Mouse (Mus musculus) heart, postnatal 25 days (tissue): ENCODE results near the gene Disp3. TPM values are rescaled to one million over a fixed set of nuclear protein-coding genes. Genes with fewer than 3 reads are reported as not detected.

Source experiments
- DNase-seq: peaks from one replicate; pipeline ENCODE4 v3.0.0; 2022; ENCODE audit warnings: low spot score
- intact Hi-C: fragments of 180-260 bp; cut with DNase I; formaldehyde crosslinking; loops from one replicate; pipeline ENCODE4 v1.15.1; 2025
- total RNA-seq, 2 experiments: library from RNA; stranded (reverse); gene quantifications; 2 replicates each; pipeline ENCODE4 v1.2.3; 2021

The Disp3 gene
- total RNA-seq, 2 experiments from 2014 or later, result not detected

DNA sequence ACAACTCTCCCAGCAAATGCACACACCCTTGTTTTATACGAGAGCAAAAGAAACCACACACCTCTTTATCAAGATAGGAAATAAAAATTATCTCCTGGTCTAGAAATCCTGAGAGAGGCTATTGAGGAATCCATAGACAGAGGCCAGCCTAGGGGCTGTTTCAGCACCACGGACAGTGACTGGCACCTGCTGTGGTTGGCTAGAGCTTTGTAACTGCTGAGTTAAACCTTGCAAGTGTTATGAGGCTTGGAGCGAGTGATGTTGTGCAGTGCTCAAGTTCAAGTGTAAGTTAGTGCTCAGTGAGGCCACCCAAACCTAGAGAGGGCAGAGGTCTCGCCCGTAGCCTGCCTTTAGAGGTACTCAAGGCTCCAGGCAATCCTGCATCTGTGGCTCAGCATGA lies 5.6 kb upstream of the Disp3 start:
- no peak for DNase-seq
- intact Hi-C loops, result no loop called here

DNA sequence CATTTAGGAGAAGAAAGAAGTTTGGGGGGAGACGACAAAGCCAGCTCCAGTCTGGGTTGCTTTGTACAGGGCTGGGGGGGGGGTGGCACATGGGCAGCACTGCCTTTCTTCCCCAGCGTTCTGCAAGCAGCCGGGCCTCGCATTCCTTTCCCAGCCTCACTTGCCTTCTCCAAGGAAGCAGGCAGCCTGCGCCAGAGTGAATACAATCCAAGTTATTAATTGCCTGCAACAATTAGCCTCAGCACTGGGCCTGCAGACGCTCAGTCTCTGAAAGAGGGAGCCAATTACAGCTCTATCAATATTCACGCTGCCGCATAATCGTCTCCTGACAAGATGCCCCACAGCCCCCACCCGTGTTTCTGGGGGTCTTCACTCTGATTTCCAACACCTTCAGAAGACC lies 4.1 kb upstream of the Disp3 start:
- intact Hi-C loops, result no loop called here

DNA sequence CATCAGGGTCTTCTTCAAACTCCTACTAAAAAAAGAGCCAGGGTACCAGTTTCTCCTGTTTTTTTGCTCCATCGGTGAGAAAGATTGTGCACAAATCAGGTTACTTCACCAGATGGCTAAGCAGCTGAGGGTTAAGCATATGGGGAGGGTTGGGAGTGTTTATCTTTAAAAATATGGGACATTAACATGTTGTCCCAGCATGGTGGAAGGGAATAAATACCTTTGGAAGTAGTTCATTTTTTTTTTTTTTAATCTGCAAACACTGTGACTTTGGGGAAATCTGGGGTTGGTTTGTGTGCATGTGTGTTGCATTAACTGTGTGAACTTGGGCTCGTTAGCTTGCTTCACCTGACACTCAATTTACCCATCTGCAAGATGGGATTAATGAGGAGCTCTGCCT lies 3.3 kb upstream of the Disp3 start:
- DNase-seq, result no peak
- intact Hi-C loops, result no loop called here

More for the DNA sequence above, 4.1 kb upstream of the Disp3 start:
- DNase-seq, result no peak

DNA sequence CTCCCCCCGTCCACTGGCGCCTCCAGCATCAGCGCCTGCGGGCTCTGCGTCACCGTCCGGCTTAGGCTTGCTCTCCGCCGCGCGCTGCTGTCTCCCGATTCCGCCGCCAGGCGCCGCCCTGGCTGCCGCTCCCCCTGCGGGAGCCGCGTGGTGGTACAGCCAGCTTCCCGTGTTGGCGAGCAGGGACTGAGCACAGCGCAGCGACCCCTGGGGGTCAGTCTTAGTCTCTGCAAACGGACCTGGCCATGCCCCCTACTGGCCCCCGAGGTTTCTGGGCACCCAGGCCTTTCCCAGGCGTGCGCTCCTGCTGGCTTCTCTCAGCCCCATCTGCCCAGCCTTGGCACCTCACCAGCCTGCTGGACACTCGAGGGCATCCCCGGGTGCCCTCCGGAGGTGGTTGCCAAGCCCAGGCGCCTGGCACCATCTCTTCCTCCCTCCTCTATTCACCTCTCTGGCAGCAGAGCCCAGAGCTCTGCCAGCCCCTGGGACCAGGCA lies 337 bp upstream of the Disp3 start:
- intact Hi-C loops, result no loop called here
- peak; percentile 14 for DNase-seq

DNA sequence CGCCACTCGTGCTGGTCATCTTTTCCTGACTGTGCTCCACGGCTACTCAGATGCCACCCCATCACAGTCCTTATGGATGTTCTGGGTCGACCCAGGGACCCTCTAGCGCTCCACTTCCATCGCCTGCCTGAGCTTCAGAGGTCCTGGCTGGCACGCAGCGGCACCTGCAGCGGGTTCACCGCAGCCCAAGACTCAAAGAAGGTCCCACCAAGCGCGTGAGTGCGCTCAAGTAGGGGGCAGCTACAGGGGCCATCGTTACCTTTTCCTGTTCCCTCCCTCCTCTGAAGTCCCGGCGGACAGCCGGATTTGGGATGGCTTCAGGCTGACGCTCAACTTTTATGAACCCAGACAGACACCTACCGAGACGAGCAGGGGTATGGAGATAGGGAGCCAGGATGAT lies 724 bp downstream of the Disp3 start:
- intact Hi-C loops, result no loop called here
- DNase-seq, result no peak

DNA sequence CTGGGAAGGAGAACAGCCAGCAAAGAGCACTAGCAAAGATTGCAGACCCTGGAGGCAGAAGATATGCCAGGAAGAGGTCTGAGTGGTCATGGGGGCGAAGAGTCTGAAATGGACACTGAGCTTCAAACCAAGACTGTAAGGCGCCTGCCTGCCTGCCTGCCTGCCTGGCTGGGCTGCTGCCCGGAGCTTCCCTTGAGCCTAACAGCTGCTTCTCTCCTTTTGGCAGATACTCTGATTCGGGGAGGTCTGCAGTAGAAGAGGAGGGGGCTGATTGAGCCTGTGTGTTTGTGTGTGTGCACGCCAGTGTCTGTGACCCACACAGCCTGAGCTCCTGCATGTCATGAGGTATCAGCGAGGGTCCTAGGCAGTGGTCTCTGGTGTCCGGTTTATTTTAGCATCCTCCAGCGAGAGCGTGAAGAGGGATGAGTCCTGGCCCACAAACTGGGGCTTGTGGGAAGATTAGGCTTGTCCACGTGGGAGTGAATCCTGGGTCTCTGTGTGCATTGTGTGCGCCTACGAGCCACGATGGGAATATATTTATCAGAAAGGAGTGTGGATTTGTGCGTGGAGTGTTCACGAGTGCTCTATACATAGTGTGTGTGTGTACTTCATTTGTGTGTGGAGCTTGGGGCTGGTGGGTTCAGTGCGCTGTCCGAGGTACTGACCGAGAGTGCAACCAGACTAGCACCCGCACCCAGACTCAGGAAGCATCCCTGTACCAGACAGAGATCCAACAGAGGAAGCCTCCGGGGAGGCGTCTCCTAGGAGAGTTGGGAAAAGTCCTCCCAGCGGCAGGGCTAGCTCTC lies 1.3 kb downstream of the Disp3 start:
- intact Hi-C loops, result no loop called here
- DNase-seq, result no peak

DNA sequence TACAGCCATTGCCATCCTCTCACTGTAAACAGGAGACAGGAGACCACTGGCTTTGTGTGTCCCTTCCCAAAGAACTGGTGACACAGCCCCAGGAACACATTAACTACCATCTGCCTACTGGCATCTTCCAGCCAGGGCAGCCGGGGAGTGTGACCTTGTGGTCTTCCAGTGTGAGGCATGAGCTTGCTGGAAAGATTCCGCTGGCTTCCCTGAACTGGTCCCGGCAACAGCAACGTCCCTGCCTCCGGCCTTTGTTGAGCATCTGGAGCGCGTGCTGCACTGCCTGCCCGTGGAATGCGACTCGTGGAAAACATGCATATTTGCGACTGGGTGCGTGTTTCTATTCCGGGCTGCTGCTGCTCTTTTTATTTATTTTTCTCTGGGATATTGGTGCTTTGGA lies 3.5 kb downstream of the Disp3 start:
- DNase-seq, result no peak
- intact Hi-C loops, result no loop called here

DNA sequence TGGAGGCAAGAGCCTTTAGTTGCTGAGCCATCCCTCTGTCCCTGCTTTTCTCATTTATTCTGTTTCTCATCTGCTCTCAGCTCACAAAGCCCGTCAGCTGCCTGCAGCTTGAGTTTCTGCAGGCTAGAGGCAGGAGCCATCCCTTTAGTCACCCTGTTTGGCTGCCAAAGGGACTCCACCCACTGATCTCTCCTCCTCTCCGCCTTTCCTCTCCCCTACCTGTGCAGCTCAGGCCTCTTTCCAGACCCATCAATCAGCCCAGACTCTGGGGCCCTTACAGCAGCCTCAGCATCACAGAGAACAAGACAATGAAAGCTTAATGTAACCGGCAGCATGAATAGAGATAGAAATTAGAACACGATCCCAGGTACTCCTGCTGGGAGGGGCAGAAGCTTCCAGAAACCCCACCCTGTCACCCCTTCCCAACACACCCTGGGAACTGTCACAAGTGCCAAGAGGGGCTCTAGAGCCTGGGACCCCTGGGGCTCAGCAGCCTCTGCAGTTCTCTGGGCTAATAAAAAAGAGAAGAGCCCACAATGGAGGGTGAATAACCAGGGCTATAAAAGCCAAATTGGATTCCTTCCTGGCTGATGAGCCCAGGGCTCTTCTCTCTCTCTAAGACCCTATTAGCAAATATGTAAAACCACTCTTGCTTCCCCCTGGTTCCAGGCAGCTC lies 10.8 kb downstream of the Disp3 start:
- intact Hi-C loops, result no loop called here
- no peak for DNase-seq

DNA sequence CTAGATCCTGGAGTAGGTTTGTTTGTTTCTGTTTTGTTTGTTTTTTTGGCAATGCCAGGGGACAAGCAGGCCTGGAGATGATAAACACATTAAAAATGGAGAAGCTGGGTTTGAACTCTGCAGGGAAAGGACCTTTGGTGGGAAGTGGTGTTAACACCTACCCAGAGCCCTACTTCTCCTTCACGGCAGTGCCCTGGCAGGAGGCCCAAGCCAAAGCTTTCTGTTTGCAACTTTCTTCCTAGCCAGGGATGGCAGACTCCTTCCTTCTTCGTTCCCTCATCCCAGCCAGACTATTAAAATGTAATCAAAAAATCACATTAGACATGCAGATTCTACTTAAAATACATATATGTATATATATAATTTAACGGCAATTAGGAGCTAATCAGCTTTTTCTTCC lies 13.1 kb downstream of the Disp3 start:
- DNase-seq, result no peak
- intact Hi-C loops, result no loop called here

DNA sequence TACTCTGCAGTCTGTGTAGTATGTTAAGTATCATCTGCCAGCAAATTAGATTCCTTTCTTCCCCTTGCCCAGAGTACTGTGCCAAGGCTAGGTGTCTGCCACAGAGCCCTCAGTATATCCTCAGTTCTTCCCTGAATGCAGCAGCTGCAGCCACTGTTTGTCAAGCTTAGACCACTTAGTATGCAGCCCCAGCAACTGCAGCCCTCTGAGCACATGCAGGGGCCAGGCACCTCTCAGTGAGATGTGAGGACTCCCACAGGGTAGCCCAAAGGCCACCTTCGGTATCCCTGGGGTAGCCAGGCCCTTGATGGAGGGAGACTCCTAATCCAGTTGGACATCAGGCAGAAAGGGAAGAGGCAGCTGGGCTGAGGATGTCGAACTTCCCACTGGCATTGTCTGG lies 14.5 kb downstream of the Disp3 start:
- intact Hi-C loops, result no loop called here
- DNase-seq, result no peak

DNA sequence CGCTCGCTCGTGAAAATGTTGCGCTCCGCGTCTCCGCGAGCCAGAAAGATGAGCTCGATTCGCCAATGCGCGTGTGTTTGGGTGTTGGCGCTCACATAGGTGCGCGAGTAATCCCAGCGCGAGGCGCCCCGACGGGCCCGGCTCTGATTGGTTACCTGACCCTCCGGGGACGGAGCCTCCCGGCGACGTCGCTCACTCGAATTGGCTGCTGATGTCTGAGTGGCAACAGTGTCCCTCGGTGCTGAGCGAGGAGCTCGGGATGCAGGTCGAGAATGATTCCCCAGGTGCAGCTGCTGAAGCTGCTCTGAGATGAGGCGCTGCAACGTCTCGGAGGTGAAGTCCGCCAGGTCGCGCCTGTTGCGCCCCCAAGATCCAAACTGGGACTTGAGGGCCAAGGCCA lies 16.1 kb downstream of the Disp3 start:
- intact Hi-C loops, result no loop called here
- DNase-seq, result no peak

DNA sequence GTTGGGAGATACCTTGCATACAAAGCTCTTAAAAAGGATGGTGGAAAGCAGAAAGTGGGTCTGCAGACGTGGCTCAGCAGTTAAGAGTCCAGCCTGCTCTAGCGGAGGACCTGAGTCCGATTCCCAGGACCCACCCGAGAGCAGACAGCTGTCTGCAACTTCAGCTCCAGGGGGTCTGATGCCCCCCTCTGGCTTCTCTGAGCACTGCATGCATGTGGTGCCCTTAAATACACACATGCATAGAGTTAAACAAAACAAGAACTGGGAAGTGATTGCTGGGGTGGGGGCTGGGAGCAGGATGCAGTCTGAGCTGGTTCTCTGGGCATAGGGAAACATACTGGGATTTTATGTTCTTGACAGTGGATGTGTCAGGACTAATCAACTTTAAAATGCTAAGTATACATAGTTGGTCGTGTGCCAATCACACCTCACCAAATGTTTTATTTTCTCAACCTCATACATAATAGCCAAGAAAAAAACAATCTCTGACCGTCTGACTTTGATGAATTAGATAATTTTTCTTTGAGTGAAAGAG lies 20.7 kb downstream of the Disp3 start:
- intact Hi-C loops, result no loop called here
- DNase-seq, result no peak

DNA sequence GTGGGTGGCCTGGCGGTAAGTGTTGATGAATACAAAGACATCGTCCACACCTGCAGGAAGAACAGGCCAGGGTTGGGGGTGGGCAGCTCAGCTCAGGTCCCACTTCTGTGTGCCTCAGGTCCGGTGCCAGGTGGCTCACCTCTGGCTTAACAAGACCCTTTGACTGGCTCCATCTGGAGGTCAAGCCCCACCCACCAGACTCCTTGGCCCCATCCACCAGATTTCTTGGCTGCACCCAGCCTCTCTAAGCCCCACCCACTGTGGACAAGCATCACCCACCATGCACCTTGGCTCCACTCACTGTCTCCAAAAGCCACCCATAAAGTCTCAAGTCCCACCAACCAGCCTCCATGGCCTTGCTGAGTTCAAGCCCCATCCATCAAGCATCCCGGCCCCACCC lies 27.8 kb downstream of the Disp3 start:
- intact Hi-C loops, result no loop called here
- DNase-seq, result no peak

DNA sequence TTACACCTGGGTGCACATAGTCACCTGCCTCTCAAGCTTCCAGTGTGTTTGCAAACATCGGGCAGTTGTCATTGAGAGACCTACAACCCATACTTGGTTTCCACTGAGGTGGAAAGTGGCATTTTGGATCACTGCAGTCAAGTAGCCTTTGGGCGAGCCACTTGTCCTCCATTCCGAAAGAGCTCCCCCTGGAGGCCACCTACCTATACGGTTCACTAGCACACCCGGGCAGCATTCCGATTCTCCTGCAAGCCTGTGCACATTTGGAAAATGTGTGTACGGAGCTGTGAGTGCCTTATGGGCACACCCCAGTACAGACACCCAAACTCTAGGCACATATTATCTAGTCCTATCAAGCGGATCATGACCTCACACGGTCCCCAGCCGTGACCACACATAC lies 38.4 kb downstream of the Disp3 start:
- no peak for DNase-seq
- intact Hi-C loops, result no loop called here

DNA sequence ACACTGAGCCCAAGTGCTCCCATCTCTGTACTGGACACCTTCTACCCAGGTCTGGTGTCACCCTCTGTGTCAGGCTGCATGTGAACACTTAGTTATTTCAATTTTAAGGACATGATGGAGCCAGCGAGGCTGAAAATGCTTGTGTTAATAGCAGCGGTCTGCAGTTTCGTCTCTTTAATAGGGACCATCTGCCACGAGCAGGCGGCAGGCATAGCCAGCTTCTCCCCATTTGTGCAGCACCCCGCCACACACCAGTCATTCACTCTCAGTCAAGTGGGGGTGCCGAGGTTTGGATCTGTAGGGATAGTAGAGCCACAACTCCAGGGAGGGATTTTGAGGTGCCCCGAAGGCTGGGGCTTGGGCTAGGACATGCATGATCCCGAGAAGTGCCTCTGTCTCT lies 47.4 kb downstream of the Disp3 start:
- DNase-seq, result no peak
- intact Hi-C loops, result no loop called here

DNA sequence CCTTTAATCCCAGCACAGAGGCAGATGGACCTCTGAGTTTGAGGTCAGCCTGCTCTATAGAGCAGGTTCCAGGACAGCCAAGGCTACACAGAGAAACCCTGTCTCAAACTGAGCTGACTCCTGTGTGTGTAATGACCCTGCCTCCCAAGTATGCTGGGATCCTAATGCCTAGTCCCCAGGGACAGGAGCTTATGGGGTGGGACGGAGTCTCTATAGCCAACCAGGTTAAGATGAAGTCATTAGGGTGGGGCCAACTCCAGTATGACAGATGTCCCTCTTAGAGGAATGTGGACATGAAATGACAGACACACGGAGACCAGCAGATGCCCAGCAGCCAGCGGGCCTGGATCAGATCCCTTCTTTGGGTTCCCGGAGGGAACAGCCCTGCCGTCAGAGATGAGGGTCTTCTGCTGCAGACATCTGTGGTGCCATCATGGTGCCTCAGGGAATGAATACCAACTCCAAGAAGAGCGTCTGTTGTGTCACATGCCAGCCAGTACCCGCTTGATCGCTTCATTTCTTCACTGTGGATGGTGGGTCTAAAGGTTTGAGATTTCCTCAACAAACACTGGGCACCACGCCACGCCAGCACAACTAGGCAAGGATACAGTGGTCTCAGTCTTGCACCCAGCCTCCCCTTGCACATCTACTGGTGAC lies 48.2 kb downstream of the Disp3 start:
- intact Hi-C loops, result no loop called here
- DNase-seq, result no peak

DNA sequence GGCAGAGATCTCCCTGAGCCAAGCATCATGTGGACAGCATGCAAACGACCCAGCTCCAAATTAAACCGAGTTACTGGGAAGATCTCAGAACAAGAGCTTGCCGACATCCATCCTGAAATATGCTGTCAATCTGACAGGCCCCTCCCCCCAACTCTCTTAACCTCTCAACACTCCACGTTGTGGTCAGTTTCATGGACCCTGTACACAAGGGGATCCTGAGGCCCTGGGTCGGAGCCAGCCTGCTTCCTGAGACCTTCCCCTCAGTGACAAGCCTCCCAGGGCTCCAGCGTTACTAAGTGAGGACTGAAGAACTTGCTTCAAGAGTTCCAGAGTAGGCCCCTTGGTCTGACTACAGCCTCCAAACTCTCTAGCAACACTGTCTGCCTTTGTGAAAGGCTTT lies 48.8 kb downstream of the Disp3 start:
- DNase-seq, result no peak
- intact Hi-C loops, result no loop called here

DNA sequence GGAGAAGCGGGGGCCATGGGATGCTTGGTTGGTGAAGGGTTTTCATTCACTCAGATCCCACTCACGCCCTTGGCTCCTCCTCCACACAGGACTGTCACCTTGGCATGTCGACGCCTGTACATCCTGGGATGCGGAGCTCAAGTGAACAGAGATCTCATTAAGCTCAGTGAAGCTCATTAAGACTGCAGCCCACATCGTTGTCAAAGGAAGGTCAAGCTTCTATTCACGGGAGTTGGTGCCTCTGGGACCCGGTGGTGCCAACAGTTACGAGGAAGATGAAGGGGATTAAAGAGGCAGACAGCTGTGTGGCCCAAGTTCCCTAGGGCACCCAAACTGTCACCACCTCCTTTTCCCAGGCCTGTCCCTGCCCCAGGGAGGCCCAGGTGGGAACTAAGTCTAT lies 49.5 kb downstream of the Disp3 start:
- no peak for DNase-seq
- intact Hi-C loops, result no loop called here

DNA sequence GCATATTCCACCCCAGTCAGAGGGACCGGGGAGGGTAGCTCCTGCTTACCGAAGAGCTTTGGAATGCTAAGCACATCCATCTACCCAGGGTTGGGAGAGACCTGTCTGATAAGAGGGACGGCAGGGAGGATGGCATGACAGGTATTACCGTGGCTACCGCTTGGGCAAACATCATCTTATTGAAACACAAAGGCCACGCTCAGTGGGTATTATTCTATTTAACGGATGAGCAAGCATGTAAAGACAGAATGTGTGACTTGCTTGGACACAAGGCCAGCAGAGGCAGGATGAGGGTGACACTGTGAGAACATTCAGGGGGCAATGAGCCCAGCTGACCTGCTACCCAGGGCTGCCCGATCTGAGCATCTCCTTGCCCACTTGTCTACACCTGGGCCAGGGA lies 51.1 kb downstream of the Disp3 start:
- DNase-seq, result no peak

DNA sequence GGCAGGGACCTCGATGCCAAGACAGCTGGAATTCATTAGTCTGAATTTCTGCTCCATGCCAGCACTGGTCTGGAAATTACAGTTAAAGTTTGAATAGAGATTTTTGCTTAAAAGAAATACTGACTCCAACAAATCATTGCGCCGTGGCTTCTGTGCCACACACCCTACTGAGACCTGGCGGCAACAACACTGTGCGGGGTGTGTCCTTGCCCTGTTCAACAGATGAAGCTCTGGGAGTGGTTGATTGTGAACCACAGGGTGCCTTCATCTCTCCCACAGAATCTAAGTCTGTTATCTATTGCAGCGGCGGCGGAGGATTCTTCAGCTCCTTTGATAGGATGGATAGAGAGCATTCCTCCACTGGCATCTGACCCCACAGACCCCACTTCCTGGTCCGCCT lies 54.7 kb downstream of the Disp3 start:
- no peak for DNase-seq
- intact Hi-C loops, result no loop called here

More for the DNA sequence above, 51.1 kb downstream of the Disp3 start:
- intact Hi-C loops, result no loop called here

DNA sequence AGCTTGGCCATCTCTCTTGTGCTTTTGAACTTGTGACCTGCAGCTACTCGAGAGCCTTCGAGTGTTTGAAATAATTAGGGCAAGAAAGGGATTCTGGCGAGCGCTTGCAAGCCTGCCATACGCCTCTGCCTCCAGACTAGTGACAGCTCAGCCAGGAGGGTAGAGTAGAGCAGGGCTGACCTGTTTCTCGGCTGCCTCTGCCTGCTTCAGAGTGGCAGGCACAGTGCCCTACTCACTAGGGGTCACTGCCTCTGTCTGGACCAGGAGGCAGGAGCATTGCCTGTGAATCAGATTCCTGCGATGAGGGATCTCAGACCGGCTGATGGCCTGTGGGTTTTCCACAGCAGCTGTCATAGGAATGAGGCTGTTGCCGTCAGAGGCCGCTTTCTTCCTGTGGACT lies 55.1 kb downstream of the Disp3 start:
- intact Hi-C loops, result no loop called here
- no peak for DNase-seq
